Mouse (Mus musculus): ENCODE measurements around the gene E130114P18Rik.
A peak's percentile ranks its signal among the peaks of the same experiment; 100 is the strongest.

Gene E130114P18Rik

DNA sequence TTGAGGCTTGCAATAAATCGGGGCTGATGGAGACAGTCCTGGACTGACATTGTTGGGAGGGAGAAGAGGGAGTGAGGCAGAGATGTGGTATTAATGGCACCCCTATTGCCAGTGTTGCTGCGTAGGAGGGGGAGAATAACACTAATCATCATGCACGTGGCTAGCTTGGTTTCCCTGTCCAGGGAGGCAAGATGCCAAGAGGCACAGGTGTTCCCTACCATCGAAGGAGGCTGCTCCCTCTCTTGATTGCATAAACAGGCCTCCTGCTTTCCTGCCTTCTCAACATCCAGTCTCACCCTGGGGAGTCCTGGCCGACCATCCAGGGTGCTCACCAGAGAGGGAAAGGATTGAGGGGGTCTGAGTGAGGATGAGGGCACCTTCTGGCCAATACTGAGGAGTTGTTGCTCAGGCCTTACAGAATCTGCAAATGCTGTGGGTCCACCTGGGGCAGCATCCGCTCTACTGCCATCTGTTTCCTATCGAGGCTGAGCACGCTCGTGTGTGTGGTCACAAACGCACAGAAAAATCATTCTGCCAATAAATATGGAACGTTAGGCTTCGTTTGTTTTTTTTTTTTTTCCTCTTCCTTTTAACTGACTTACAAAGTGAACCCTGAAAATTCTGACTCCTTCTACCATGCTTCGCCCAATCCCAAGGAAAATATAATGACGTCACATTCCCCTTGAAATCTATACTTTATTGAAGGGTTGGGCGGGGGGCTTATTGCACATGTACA lies 130.0 kb downstream of the E130114P18Rik start:
- DNase-seq (ENCODE audit: low spot score), result no peak

DNA sequence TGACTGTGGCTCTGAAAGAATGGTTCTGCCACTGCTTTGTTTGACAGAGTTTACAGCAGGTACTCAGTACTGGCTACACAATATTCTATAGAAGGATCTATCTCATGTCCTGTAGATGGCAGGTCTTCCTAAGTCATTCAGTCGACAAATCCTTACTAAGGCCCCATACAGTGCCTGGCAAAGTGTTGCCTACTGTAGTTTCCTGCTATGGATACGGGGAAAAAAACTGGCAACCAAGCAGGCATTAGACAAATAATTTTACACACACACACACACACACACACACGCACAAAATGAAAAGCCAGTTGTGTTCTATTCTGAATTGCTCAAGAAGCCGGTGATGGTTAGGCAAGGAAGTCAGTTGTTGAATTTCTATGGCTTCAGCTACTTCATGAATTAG lies 130.6 kb downstream of the E130114P18Rik start:
- no peak for DNase-seq (ENCODE audit: low spot score)

DNA sequence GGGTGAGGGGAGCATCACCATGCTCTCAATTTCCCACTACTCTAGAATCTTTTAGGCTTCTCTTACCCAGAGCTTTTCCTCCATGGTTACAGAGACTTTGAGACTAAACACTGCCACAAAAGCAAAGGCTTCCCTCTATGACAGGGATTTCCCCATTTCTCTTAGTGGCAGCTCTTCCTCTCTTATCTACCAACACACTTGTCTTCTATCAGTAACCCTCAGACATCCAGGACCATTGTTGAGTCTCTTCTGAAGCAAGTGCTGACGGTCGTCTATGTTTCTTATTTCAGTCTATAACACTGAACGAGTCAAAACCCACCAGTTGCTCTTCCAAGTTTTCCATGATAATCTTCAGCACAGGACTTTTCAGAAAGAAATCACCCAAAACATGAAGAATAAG lies 137.5 kb downstream of the E130114P18Rik start:
- DNase-seq (ENCODE audit: low spot score), result no peak

DNA sequence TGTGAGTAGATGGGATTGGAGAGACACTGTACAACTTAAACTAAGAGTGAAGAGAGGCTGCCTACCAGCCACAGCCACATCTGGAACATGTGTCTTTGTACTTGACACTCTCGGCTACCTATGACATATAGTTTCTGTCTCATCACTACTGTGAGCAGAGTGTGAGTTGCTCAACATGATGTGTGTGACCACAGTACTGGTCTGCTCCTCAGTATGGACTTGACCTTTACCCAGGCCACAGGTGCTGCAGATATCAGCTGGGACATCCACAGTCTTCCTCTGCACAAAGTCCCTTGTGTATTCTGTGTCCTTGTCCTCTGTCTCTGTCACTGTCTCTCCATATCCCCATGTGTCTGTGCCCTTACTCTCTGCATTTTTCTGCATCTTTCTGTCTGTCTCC lies 141.3 kb downstream of the E130114P18Rik start:
- DNase-seq (ENCODE audit: low spot score), result no peak

DNA sequence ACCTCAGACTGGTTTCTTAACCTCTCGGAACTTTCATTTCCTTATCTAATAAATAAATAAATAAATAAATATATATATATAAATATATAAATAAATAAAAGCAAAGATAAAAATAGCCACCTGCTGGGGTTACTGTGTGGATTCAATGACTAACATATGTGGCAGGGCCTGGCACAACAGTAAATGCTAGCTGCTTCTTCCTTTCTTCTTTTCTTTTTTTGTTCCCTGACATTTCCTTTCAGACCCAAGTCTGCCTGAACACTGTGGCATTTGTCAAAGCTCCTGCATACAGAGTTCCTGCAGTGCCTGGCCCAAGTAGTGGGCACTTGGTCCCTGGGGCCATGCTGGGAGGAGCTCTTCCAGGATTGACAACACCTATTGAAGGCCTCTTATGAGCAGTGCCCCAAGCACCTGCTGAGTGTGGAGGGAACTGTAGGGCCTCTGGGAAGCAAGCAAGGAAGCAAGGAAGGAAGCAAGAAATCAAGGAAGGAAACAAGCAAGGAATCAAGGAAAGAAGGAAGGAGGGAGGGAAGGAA lies 142.1 kb downstream of the E130114P18Rik start:
- DNase-seq (ENCODE audit: low spot score), result no peak

DNA sequence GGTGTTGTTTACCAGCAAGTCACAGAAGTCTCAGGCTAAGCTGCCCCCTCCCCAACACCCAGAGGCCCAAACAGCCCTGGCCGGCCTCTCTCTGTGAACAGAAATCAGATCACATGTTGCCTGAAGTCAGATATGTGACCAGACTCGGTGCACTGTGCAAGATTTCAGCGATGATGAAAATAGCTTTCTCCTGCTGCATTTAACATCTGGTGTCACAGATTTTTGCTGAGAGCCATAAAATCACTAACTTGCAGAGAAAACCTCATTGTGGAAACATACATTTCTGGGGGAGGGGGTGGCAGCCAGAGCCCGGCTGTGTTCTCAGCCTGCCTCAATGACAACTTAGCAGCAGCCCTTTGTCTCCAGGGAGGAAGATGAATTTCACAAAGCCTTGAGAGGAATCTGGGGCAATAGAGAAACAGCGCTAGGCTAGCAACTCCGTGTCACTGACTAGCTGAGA lies 142.6 kb downstream of the E130114P18Rik start:
- peak; percentile 43 for DNase-seq (ENCODE audit: low spot score)

DNA sequence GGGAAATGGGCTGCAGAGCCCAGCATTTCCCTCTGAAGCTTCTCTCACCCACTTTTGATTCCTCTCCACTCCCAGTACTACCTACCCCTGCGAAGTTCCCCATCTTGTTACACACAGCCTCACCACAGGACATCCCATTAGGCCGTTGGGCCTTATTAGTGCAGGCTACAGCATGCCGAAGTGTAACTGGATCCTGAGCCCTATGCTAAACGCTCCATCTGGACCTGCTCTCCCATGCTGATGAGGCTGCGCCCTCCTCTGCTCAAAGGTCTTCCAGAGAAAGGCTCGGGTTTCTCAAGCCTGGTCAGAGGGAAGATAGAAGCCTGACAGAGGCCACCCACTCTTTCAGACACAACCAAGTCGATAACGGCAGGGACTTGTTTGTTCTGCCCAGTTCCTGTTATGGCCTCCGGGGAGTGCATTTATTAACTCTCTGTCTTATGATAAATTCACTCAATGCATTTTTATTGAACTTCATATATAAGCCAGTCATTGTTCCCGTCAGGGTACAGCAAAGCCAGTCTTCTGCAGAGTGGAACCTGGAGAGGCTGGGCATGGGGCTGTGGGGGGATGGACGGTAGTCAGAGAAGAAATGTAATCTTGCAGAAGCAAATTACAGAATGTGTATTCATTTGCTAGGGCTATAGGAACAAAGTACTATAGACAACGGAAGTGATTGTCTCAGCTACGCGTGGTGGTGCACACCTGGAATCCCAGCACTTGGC lies 148.8 kb downstream of the E130114P18Rik start:
- DNase-seq (ENCODE audit: low spot score), result peak; percentile 76

DNA sequence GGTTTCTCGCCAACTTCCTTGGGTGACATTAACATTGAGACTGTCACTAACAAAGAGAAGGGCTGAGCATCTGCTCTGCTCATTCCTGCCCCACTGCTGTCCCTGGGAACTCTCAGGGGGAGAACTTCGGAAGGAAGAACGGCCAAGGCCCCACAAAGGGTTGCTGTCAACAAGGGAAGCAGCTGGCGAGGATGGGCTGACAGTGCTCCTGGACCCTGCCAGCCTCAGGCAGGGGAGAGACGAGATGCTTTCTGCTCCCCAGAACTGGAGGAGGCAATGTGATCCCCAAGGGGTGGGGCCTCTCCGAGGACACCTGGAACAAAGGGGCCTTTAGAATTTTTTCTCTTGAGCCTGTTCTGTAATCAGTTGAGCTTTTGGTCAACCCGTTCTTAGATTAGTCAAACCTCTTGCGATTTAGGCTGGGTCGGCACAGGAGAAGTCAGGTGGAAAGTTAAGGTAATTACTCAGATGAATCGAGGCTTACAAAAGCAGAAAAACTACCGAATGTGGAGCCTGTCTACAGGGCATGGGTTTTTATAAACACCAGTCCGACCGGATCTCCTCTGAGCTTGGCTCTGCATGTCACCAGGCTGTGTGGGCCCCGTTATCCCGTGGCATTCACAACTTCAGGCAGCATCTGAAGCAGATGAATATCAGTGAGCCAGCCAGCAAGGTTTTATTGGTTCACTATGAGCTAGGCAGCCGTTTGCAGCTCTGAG lies 151.7 kb downstream of the E130114P18Rik start:
- no peak for DNase-seq (ENCODE audit: low spot score)

DNA sequence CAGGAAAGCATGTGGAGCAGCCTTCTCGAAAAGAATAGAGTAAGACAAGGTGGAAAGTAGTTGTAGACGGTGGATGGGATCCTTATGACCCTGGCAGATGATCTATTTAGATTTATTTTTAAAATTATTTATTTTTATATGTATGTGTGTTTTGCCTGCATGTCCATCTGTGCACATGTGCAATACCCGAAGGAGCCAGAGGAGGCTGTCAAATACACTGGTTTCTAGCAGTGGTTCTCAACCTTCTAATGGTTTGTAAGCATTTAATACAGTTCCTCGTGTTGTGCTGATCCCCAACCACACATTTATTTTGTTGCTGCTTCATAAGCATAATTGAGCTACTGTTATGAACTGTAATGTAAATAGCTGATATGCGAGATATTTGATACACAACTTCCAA lies 154.7 kb downstream of the E130114P18Rik start:
- DNase-seq (ENCODE audit: low spot score), result no peak

DNA sequence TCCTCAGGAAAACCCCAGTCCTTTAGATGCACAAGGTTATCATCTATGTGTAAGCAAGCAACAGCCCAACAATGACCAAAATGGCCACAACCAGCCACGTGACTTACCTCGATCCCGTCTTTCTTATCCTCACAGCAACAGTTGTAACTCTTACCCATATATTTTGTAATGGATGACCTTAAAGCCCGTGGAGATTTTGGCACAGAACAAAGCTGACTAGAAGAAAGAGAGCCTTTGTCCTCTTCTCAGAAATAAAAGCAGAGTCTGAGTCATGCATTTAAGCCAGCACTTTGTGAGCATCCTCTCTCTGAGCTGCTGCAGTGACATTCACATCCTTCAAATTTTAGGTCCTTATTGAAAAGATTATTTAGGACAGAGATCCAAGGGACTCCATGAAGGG lies 156.1 kb downstream of the E130114P18Rik start:
- no peak for DNase-seq (ENCODE audit: low spot score)

DNA sequence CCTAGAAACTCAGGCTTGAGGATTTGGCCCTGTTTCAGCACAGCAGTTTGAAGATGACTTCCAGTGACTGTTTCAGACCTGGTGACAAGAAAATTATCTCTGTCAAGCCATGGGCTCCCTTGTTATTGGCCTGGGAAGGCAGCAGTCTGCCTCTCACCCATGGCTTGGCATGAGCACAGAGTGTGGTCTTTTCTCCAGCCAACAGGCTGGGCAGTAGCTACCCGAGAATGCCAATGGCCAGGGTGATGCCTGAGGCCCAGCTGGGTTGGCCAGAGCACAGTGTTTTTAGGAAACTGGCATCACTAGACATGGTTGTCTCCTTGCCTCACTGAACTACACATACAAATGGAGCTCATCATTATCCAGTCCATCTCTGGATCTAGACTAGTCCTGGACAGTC lies 157.5 kb downstream of the E130114P18Rik start:
- DNase-seq (ENCODE audit: low spot score), result no peak

DNA sequence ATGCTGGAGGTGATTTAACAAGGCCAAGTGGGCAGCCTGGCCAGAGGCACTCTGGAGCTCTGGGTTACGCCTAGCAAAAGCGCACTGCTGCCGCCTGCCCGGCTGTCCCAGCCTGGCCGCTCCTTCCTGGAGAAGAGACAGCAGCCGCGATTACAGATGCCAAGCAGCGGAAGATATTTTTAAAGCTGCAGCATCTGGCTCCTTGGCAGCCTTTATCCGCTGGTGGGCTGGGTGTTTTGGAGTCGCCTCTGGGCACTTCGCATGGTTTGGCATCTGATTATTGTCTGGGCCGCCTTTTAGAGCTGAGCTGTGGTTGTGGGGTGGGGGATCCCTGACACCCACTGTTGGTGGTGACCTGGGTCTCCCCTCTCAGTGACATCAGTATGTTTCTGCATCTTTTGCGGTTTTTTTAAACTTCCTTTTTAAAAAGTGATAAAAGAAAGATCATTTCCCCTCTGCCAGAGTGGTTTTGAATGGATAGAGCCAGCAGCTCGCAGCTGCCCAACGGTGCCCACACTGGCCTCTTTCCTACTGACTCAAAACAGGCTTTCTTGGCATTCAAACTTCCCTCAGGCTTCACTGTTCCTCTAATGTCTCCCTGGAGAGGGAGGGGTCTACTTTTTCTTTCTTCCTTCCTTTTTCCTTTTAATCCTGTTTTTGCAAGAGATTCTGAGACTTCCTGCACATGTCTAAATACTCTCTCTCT lies 159.1 kb downstream of the E130114P18Rik start:
- peak; percentile 63 for DNase-seq (ENCODE audit: low spot score)

DNA sequence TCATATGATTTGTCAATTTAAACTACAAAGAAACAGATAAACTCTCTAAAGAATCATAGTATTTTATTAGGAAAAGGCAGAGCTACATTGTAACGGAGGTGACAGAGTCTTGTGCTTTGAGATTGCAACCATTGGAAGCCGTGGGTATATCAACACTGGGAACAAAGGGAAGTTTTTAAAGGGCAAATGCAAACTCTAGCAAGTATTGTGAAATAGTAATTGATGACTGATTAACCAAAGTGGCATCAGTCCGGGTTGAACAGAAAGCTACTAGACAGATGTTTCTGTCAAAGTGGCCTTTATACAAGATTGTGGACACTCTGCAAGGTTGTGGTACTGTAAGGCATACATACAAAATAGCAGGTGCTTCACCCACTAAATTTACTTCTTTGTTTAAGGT lies 162.8 kb downstream of the E130114P18Rik start:
- DNase-seq (ENCODE audit: low spot score), result no peak

DNA sequence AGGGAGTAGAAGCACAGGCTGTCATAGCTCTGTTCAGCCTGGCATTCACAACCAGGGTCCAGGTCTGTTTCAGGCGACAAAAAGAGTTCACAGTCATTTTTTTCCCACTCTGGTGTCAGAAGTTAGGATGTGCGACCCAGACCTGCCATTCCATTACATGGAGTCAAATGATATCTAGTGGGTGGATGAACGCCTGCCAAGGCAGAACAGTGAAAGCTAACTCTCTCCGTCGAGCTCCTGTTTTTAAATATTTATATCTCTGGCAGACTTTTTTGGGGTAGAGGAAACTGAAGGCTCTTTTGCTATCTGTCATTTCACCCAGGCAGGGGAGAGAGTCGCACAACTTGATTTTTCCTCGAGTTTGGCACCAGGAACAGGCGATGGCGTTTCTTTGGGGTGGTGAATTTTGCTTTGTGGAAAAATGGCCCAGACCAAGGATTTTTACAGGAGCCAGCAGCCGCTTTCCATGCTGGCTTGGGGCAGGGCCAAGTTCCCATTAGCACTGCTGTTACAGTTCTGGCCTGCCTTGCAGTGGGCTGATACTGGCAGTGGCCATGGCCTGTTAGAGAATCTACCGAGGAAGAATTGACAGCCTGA lies 166.5 kb downstream of the E130114P18Rik start:
- DNase-seq (ENCODE audit: low spot score), result no peak

DNA sequence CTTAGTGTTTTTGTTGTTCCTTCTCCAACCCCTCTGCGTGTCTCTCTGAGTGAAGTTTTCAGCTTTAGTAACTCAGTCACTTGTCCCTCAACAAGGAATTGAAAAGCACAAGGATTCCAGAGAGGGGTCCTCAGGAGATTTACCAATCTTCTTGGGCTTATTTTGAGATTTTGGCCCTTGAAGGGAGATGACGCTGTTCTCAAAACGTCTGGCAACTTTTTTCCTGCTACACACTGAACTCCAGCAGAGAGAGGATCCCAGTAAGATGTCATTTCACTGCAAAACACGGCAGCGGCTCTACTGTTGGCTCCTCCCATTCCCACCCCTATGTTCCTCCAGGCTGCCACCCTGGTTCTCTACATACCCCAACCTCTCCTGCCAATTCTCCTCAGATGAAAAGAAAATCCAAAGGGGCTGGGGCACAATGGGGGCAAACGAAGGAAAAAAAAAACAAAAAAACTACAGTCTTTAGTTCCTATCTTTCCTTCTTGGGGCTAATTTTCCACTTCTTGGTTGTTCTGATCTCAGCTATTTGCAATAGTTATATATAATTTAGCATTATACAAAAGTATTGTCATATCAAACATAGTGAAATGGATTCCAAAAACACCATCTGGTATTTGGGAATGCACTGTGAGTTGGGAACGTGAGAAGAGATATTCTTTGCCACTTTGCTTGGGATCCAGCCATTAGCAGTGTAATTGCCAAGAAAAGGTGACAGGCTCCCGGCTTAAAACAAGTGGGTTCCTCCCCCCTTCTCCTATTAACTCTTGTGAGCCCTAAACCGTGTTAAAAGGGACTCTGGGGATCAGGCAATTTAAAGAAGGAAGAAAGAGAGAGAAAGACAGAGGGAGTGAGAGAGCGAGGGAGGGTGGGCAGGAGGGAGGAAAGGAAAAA lies 167.8 kb downstream of the E130114P18Rik start:
- no peak for DNase-seq (ENCODE audit: low spot score)

DNA sequence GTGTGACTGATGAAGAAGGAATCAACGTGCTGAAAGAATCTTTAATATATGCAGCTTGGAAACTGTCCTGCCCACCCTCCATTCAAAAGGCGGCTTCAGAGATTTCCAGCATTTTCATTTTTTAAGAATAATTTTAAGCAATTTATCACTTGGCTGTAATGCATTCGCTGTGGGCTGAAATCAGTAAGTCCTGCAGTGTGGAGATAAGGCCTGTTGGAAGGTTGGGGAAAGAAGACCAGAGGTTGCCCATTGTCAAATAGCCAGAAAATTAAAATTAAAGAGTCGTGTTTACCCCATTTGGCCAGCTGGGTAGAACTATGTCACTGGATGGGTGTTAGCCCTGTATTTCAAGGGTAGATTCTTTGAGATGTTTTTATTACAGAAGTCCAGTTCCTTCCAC lies 168.5 kb downstream of the E130114P18Rik start:
- no peak for DNase-seq (ENCODE audit: low spot score)

DNA sequence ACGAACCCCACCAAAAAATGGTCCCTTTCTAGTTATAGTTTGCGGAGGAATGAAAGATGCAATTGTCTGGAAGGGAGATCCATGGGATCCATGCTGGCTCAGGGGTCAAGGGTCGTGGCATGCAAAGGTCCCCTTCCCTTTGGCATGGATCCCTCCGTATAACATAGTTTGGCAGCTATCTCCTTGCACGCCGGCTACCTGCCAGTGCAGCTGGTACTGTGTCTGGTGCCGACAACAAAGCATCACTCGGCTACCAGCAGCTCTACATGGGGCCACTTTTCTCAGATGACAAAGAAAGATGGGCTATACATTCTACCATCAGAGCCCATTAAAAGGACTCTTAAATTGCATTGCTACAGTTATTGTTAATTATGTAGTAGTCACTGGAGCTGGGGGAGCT lies 169.2 kb downstream of the E130114P18Rik start:
- no peak for DNase-seq (ENCODE audit: low spot score)

DNA sequence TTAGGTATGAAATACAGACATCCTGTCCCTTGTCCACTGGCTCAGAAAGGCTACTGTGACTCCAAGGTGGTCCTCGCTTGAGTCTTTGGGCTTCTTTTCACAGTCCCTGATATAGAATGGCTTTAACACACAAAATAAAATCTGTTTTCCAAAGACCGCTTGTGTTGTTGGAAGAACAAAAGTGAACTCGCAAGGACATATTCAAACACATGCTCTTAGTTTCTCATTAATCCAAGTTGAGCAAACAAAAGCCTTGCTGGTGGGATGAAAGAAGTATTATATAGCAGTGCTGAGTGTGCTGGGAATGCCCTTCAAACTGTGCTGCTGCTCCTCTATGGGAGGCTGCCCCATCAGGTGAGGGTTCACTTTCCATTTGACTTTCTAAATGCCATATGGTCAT lies 169.7 kb downstream of the E130114P18Rik start:
- no peak for DNase-seq (ENCODE audit: low spot score)

DNA sequence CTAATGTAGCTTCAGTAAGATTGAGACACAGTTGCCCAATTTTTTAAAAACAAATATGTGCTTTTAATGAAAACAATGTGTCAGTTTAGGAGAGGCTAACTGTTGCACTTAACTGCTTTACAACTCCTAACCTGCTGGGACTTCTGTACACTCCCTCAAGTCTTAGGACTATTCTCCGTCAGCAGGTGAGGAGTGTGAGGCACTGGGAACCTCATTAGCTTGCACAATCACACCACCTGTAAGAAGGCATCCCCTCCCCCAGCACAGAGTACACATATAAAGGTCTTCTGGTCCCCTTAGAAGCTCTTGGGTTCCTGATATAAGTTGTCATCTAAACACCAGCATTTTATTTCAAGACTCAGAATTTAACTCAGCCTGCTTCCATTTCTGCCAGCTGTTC lies 170.7 kb downstream of the E130114P18Rik start:
- no peak for DNase-seq (ENCODE audit: low spot score)

DNA sequence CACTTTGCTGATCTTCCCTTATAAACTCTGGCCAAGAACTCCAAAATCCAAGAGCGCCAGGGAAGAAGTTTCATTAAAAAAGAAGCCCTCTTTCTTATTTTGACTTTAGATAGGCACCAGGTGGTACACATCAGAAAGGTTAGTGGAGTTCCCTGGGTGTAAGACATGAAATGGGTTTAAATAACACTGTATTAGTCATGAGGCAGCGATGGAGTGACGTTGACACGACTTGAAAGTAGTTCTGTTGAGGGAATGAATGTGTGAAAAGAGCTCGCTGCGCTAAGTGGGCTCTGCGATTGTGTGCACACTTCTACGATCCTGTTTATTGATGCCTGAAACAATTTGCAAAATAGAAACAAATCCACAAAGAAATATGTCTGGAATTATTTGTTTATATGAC lies 171.4 kb downstream of the E130114P18Rik start:
- DNase-seq (ENCODE audit: low spot score), result no peak

DNA sequence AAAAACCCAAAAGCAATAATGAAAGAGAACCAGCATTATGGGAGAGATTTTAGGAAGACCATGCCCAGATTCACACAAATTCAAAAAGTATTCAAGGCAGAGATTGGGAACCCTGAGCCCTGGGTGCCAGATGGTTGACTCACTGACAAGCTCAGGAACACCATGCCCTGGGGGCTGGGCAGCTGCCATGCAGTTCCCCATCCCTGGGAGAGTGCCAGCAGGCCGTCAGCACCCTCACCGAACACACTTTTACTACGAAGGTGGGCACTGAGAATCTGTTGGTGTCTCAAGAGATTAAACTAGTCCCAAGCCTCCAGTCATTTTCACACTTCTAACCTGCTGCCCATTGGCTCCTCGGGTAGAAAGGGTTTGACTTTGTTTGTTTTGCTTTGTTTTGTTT lies 175.3 kb downstream of the E130114P18Rik start:
- DNase-seq (ENCODE audit: low spot score), result no peak

Measured in retina, embryonic 14.5 days (tissue).